Mouse (Mus musculus): ENCODE measurements around the gene Hypk.

- TF ChIP-seq CTCF (IDR thresholded peaks at IDR 0.05) (no peak), EP300 (IDR thresholded peaks at IDR 0.05) (no peak)
Measured at GRCm38 (mm10) chr2:121507951-121508330, 54.9 kb downstream of the Hypk start.

Data from lung, postnatal 0 days (tissue).